Comparison of ENCODE assay signal across 4 mouse cellular contexts in genomic region chr10:53165036-53165435, GRCm38 (mm10).
"Had no signal": no experiment of that assay in that cellular context is flagged by ENCODE, and none has a peak within 500 bp of the region (broad histone marks: within the 10 kb centered on the region; RNA-seq: fewer than 3 reads in every experiment).

No protein-coding gene starts in this region.

- H3K4me1 ChIP-seq: neural tube, embryonic 13.5 days; neural tube, embryonic 15.5 days; stomach, embryonic 15.5 days had no signal

- H3K4me3 ChIP-seq: neural tube, embryonic 13.5 days; neural tube, embryonic 15.5 days; stomach, embryonic 15.5 days had no signal

- H3K27me3 ChIP-seq: neural tube, embryonic 13.5 days; neural tube, embryonic 15.5 days; stomach, embryonic 15.5 days had no signal

- H3K9me3 ChIP-seq: neural tube, embryonic 13.5 days; neural tube, embryonic 15.5 days; stomach, embryonic 15.5 days had no signal

- H3K9ac ChIP-seq: neural tube, embryonic 13.5 days; neural tube, embryonic 15.5 days; stomach, embryonic 15.5 days had no signal

- H3K4me2 ChIP-seq: neural tube, embryonic 13.5 days; neural tube, embryonic 15.5 days; stomach, embryonic 15.5 days had no signal

- H3K27ac ChIP-seq: neural tube, embryonic 13.5 days; neural tube, embryonic 15.5 days; stomach, embryonic 15.5 days; stomach, postnatal 0 days had no signal

- H3K36me3 ChIP-seq: neural tube, embryonic 13.5 days; neural tube, embryonic 15.5 days; stomach, embryonic 15.5 days had no signal
